Mouse (Mus musculus) kidney, postnatal 25 days (tissue): ENCODE measurements around the gene Akr1c19.
A peak's percentile ranks its signal among the peaks of the same experiment; 100 is the strongest.
"Not testable (repeated sequence)": the region's sequence is repeated elsewhere in the genome, so short reads cannot be mapped to it uniquely, and the experiment has no call there.

Experiments used
- DNase-seq, 2 experiments: peaks; one replicate each; pipeline ENCODE4 v3.0.0; 2021; ENCODE audit warnings: mixed read lengths in 2 of 2

Gene Akr1c19

GRCm38 (mm10) chr13:4228441-4228840 is at the start of gene Akr1c19:
Akr1c19 (plus strand) TSS chr13:4228700.
- DNase-seq = no peak

GRCm38 (mm10) chr13:4181321-4181720 is 47.2 kb upstream of the Akr1c19 start:
- DNase-seq = not testable (repeated sequence)

- DNase-seq = no peak
Observed at GRCm38 (mm10) chr13:4183116-4183515, 45.4 kb upstream of the Akr1c19 start.

GRCm38 (mm10) chr13:4186641-4187411 is 41.7 kb upstream of the Akr1c19 start:
- peak; percentile 37 to 49 for DNase-seq

GRCm38 (mm10) chr13:4188174-4188573 is 40.3 kb upstream of the Akr1c19 start:
- peak in 1 of 2 experiments; percentile 49 for DNase-seq

- peak; percentile 42 to 55 for DNase-seq
Observed at GRCm38 (mm10) chr13:4190904-4191303, 37.6 kb upstream of the Akr1c19 start, which contains the start of gene Akr1c13. Akr1c13 (plus strand) TSS chr13:4191150.

- no peak for DNase-seq
Observed at GRCm38 (mm10) chr13:4192511-4192910, 36.0 kb upstream of the Akr1c19 start.

GRCm38 (mm10) chr13:4206147-4206903 is 22.2 kb upstream of the Akr1c19 start:
- no peak for DNase-seq

- no peak for DNase-seq
Observed at GRCm38 (mm10) chr13:4211560-4212299, 16.8 kb upstream of the Akr1c19 start.

GRCm38 (mm10) chr13:4212309-4212708 is 16.2 kb upstream of the Akr1c19 start:
- DNase-seq = no peak

- DNase-seq = not testable (repeated sequence)
Observed at GRCm38 (mm10) chr13:4215496-4215895, 13.0 kb upstream of the Akr1c19 start.

GRCm38 (mm10) chr13:4230841-4231623 is 2.5 kb downstream of the Akr1c19 start:
- DNase-seq = no peak

GRCm38 (mm10) chr13:4233135-4233534 is 4.6 kb downstream of the Akr1c19 start:
- no peak for DNase-seq

- DNase-seq = peak; percentile 74 to 83
Observed at GRCm38 (mm10) chr13:4233536-4234172, 5.2 kb downstream of the Akr1c19 start.

- peak; percentile 68 to 91 for DNase-seq
Observed at GRCm38 (mm10) chr13:4244861-4245559, 16.5 kb downstream of the Akr1c19 start.

- DNase-seq = no peak
Observed at GRCm38 (mm10) chr13:4249347-4249746, 20.8 kb downstream of the Akr1c19 start.

GRCm38 (mm10) chr13:4256894-4257293 is 28.4 kb downstream of the Akr1c19 start:
- DNase-seq = not testable (repeated sequence)

GRCm38 (mm10) chr13:4257349-4257748 is 28.8 kb downstream of the Akr1c19 start:
- no peak for DNase-seq

GRCm38 (mm10) chr13:4264612-4265011 is 36.1 kb downstream of the Akr1c19 start:
- no peak for DNase-seq

GRCm38 (mm10) chr13:4265047-4265446 is 36.5 kb downstream of the Akr1c19 start:
- no peak for DNase-seq

- not testable (repeated sequence) for DNase-seq
Observed at GRCm38 (mm10) chr13:4265455-4265854, 37.0 kb downstream of the Akr1c19 start.
